Mouse (Mus musculus) forebrain, postnatal 0 days (tissue): ENCODE measurements around the gene Ptprm. TPM values are rescaled to one million over a fixed set of nuclear protein-coding genes. Genes with fewer than 3 reads are reported as not detected.
A peak's percentile ranks its signal among the peaks of the same experiment; 100 is the strongest.

ENCODE experiments used
- ATAC-seq: fragments of 200-750 bp; cut with Nextera tagmentation; 2 replicates; pipeline ENCODE4 v1.8.0; 2017; ENCODE audit warnings: mild to moderate bottlenecking, moderate library complexity
- DNase-seq: peaks from one replicate; pipeline ENCODE4 v3.0.0-alpha.2; 2015
- H3K27ac ChIP-seq: fragments of 300-500 bp; sonication (generic); 2 replicates; pipeline ENCODE4 v1.5.1; 2014; ENCODE audit warnings: low read depth, mild to moderate bottlenecking, antibody characterized with exemption, low read length, moderate library complexity, mixed read lengths
- H3K27me3 ChIP-seq: fragments of 300-500 bp; sonication (generic); 2 replicates; pipeline ENCODE4 v1.6.1; 2014; ENCODE audit warnings: mild to moderate bottlenecking, low read length, mixed read lengths; ENCODE audit not compliant: insufficient read depth
- H3K36me3 ChIP-seq: fragments of 300-500 bp; sonication (generic); 2 replicates; pipeline ENCODE4 v1.6.1; 2014; ENCODE audit warnings: mild to moderate bottlenecking, moderate library complexity; ENCODE audit not compliant: insufficient read depth
- H3K4me1 ChIP-seq: fragments of 300-500 bp; sonication (generic); 2 replicates; pipeline ENCODE4 v1.6.1; 2014; ENCODE audit warnings: antibody characterized with exemption; ENCODE audit not compliant: insufficient read depth
- H3K4me2 ChIP-seq: fragments of 300-500 bp; sonication (generic); 2 replicates; pipeline ENCODE4 v1.6.1; 2014; ENCODE audit warnings: low read depth, mild to moderate bottlenecking, moderate library complexity
- H3K4me3 ChIP-seq: fragments of 300-500 bp; sonication (generic); 2 replicates; pipeline ENCODE4 v1.5.1; 2014; ENCODE audit warnings: low read depth, low read length, mixed read lengths
- H3K9ac ChIP-seq: fragments of 300-500 bp; sonication (generic); 2 replicates; pipeline ENCODE4 v1.6.1; 2014; ENCODE audit warnings: mild to moderate bottlenecking
- H3K9me3 ChIP-seq: fragments of 300-500 bp; sonication (generic); 2 replicates; pipeline ENCODE4 v1.6.1; 2016; ENCODE audit warnings: low read length
- CTCF ChIP-seq: sonication (generic); IDR thresholded peaks from 2 replicates; pipeline ENCODE4 v1.5.1; 2016; ENCODE audit warnings: antibody characterized with exemption, control low read depth, low read depth
- WGBS: fragments of 180-500 bp; shearing (Covaris S2); extraction: QIAGEN DNeasy Blood & Tissue Kit; methylation state at CpG from one replicate; pipeline ENCODE4 v1.1.7; 2014; 5-methylcytosine and 5-hydroxymethylcytosine counted together
- polyA plus RNA-seq: library from polyadenylated mRNA; unstranded; fragments of >200 nt; fragmentation: Nextera tagmentation; extraction: Ambion mirVana; gene quantifications from 2 replicates; pipeline ENCODE4 v1.2.1, GENCODE M21; 2015
- total RNA-seq: library from RNA; depleted of rRNA; stranded (reverse); fragments of >200 nt; gene quantifications from 2 replicates; pipeline ENCODE4 v1.2.3, GENCODE M21; 2014

Ptprm gene
- total and polyA plus RNA-seq, 2 experiments from 2014 or later: 12.9 to 33.2 TPM

GRCm38 (mm10) chr17:67120863-67121262 lies 233.4 kb downstream of the Ptprm start:
- Histone ChIP-seq H3K4me3 (no peak overlapping the region), H3K36me3 (no peaks in the 10 kb centered on the region), H3K27ac (no peak overlapping the region), H3K9me3 (no peaks in the 10 kb centered on the region), H3K4me1 (no peaks in the 10 kb centered on the region), H3K4me2 (no peak overlapping the region), H3K9ac (no peak overlapping the region), H3K27me3 (peaks cover 16% of the 10 kb centered on the region)
- 38% methylated on average over 5 of the region's 5 CpGs for WGBS
- ATAC-seq (peak; percentile 67), DNase-seq (peak; percentile 79)
- no peak for TF ChIP-seq CTCF

GRCm38 (mm10) chr17:67118676-67119340 lies 235.4 kb downstream of the Ptprm start:
- H3K4me2 ChIP-seq: no peak overlapping the region
- TF ChIP-seq CTCF: no peak
- H3K9me3 ChIP-seq: no peaks in the 10 kb centered on the region
- DNase-seq: no peak
- H3K9ac ChIP-seq: no peak overlapping the region
- H3K27ac ChIP-seq: no peak overlapping the region
- no peaks in the 10 kb centered on the region for H3K4me1 ChIP-seq
- no peaks in the 10 kb centered on the region for H3K36me3 ChIP-seq
- H3K27me3 ChIP-seq: peaks cover 18% of the 10 kb centered on the region
- no peak for ATAC-seq
- WGBS: 79% methylated on average over 7 of the region's 7 CpGs
- H3K4me3 ChIP-seq: no peak overlapping the region

DNA sequence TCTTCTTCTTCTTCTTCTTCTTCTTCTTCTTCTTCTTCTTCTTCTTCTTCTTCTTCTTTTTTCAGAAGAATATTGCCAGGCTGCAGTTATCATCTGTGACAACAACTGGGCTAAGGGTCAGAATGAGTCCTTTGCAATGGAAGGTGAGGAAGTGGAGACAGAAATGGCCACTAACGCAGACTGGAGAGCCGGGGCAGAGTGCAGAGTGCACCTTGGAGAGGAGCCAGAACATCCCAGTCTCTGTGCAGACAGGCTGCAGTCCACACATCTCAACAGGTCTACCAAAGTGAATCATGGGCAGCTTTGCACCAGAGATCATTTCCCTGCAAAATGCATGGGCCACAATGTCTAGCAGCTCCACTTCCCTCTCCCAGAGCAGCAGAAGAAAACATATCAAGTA lies 239.4 kb downstream of the Ptprm start:
- Histone ChIP-seq H3K27ac (no peak overlapping the region), H3K9me3 (no peaks in the 10 kb centered on the region), H3K36me3 (no peaks in the 10 kb centered on the region), H3K27me3 (peaks cover 13% of the 10 kb centered on the region), H3K4me3 (no peak overlapping the region), H3K4me2 (no peak overlapping the region), H3K9ac (no peak overlapping the region), H3K4me1 (no peaks in the 10 kb centered on the region)
- TF ChIP-seq CTCF: no peak
- no peak for DNase-seq
- no peak for ATAC-seq
- WGBS: 79% methylated on average over 2 of the region's 2 CpGs

DNA sequence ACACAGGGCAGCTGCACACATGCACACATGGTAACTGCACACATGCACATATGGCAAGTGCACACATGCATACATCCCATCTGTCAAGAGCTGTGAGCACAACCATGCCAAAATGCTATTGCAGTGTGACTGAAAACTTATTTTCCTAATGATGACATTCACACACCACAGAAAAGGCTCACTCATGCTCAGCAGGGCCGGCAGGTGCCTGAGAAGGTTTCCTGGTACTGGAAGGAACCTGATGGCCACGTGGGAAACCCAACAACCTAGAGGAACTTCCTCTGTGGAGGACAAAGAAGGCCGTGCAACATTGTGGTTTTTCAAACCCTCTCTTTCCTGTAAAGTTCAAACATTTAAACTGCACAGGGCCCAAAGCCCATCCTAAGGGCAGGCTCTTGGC lies 241.6 kb downstream of the Ptprm start:
- ATAC-seq (no peak), DNase-seq (no peak)
- no peak for TF ChIP-seq CTCF
- H3K36me3 ChIP-seq: no peaks in the 10 kb centered on the region
- no peaks in the 10 kb centered on the region for H3K4me1 ChIP-seq
- H3K27ac ChIP-seq: no peak overlapping the region
- H3K9ac ChIP-seq: no peak overlapping the region
- H3K4me2 ChIP-seq: no peak overlapping the region
- peaks cover 5% of the 10 kb centered on the region; the same call in 1 of the 2 replicates for H3K27me3 ChIP-seq
- 76% methylated on average over 3 of the region's 3 CpGs for WGBS
- no peak overlapping the region for H3K4me3 ChIP-seq
- no peaks in the 10 kb centered on the region for H3K9me3 ChIP-seq

DNA sequence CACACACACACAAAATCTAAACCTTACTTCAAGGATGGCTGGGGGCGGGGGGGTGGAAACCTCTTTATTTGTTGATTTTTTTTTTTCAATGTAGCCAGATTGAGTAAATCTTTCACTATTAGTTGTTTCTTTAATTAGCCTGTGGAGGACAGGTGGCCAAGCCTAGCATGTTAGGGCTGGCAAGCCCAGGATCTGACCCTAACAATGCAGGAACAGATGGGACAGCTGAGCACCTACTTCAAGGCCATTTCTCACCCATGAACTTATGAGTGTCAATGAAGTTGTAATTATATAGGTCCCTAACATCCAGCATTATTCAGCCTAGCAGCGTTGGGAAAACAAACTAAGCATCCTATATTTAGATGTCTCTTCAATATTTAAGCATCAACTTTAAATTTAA lies 248.1 kb downstream of the Ptprm start:
- Histone ChIP-seq H3K36me3 (no peaks in the 10 kb centered on the region), H3K4me1 (no peaks in the 10 kb centered on the region), H3K27me3 (no peaks in the 10 kb centered on the region), H3K9me3 (no peaks in the 10 kb centered on the region), H3K27ac (no peak overlapping the region), H3K4me3 (no peak overlapping the region), H3K4me2 (no peak overlapping the region), H3K9ac (no peak overlapping the region)
- no peak for TF ChIP-seq CTCF
- DNase-seq (no peak), ATAC-seq (no peak)
- 77% methylated on average over 2 of the region's 2 CpGs for WGBS

- H3K27ac ChIP-seq: no peak overlapping the region
- TF ChIP-seq CTCF: no peak
- ATAC-seq (no peak), DNase-seq (no peak)
- H3K9me3 ChIP-seq: no peaks in the 10 kb centered on the region
- WGBS: 73% methylated on average over 6 of the region's 6 CpGs
- no peak overlapping the region for H3K4me2 ChIP-seq
- H3K36me3 ChIP-seq: no peaks in the 10 kb centered on the region
- H3K4me1 ChIP-seq: no peaks in the 10 kb centered on the region
- H3K9ac ChIP-seq: no peak overlapping the region
- H3K27me3 ChIP-seq: no peaks in the 10 kb centered on the region
- H3K4me3 ChIP-seq: no peak overlapping the region
Observed at GRCm38 (mm10) chr17:67102051-67102450, 252.2 kb downstream of the Ptprm start.

- no peak for TF ChIP-seq CTCF
- H3K27ac ChIP-seq: no peak overlapping the region
- no peaks in the 10 kb centered on the region for H3K9me3 ChIP-seq
- 0 out of 2 replicates have a peak, but pooled peaks have one; percentile 12 for ATAC-seq
- no peak overlapping the region for H3K4me2 ChIP-seq
- H3K9ac ChIP-seq: no peak overlapping the region
- no peaks in the 10 kb centered on the region for H3K36me3 ChIP-seq
- H3K27me3 ChIP-seq: peaks cover 4% of the 10 kb centered on the region; the same call in 1 of the 2 replicates
- no peak for DNase-seq
- 36% methylated on average over 5 of the region's 5 CpGs for WGBS
- H3K4me1 ChIP-seq: no peaks in the 10 kb centered on the region
- H3K4me3 ChIP-seq: no peak overlapping the region
Observed at GRCm38 (mm10) chr17:67090997-67091396, 263.3 kb downstream of the Ptprm start.
